Mouse (Mus musculus) adrenal gland, postnatal 25 days (tissue): ENCODE results near the gene Med7. TPM values are rescaled to one million over a fixed set of nuclear protein-coding genes. Genes with fewer than 3 reads are reported as not detected.

Experiments
- total RNA-seq: library from RNA; stranded (reverse); gene quantifications from 2 replicates; pipeline ENCODE4 v1.2.3, GENCODE M21; 2021

Med7 gene
- total RNA-seq, 1 experiment from 2014 or later: 37.7 TPM

Other genes with a start within 250 kb of the Med7 start
- not detected in 2 replicates for gene Fndc9, start 201.4 kb upstream of the Med7 start, total RNA-seq
- 70.2 and 81.2 TPM in 2 replicates for gene Cyfip2, start 124.1 kb upstream of the Med7 start, total RNA-seq
- gene Itk, start 47.4 kb upstream of the Med7 start, total RNA-seq: 0.30 TPM in 1 of 2 replicates, not detected in the other
- gene Fam71b, start 40.4 kb upstream of the Med7 start, total RNA-seq: not detected in 2 replicates
- gene Havcr2, start 18.0 kb downstream of the Med7 start, total RNA-seq: 0.64 and 0.90 TPM in 2 replicates
- gene Gm12169, start 87.3 kb downstream of the Med7 start, total RNA-seq: not detected in 2 replicates
- gene BC053393, start 134.6 kb downstream of the Med7 start, total RNA-seq: not detected in 2 replicates
- gene Dppa1, start 192.3 kb downstream of the Med7 start, total RNA-seq: not detected in 2 replicates